Mouse (Mus musculus) thymus, adult 2 months (tissue): ENCODE measurements around the gene Kif23.

Experiments used
- CTCF ChIP-seq: fragments of 200-500 bp; IDR thresholded peaks from 2 replicates; pipeline ENCODE4 v1.5.1; 2012; ENCODE audit warnings: mild to moderate bottlenecking, control low read depth, low read length, moderate library complexity, borderline replicate concordance; ENCODE audit not compliant: control insufficient read depth, poor library complexity, insufficient read depth; ENCODE audit errors: extremely low read depth
- POLR2A ChIP-seq: fragments of 200-500 bp; IDR thresholded peaks from 2 replicates; pipeline ENCODE4 v1.6.1; 2012; ENCODE audit warnings: mild to moderate bottlenecking, low read length, control low read depth, moderate library complexity; ENCODE audit not compliant: control insufficient read depth, poor library complexity, insufficient read depth; ENCODE audit errors: extremely low read depth

GRCm38 (mm10) chr9:61961181-61961580 lies 14.6 kb upstream of the Kif23 start:
- TF ChIP-seq CTCF (no peak), POLR2A (no peak)
